Mouse (Mus musculus) cerebellum, postnatal 14 days (tissue): ENCODE measurements at regions not wholly inside any gene's neighbourhood (a gene's known extent, or its start where the extent isn't known, plus 50 kb on each side); places are given as distances from the start of the nearest gene placed in this dataset.

Experiments used
- DNase-seq, 2 experiments: peaks; one replicate each; pipeline ENCODE4 v3.0.0; 2021; ENCODE audit warnings: mixed read lengths in 2 of 2

DNA sequence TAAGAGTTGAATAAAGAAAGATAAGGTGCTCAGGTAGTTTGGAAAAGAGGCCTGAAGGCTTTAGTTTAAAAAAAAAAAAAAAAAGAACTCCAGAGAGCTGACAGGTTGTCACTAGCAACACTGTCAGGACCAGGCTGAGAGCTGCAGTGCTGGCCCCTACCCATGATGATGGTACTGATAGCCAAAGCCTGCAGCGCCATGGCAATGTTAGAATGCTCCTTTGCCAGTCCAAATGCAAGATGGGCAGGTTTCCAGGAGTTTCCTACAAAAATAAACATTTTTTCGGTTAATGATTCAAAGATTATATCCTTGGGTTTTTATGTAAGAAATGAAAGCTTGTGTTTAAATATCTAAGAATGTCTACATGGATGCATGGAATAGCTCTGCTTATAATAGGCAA lies 441.9 kb downstream of the Triml1 start:
- DNase-seq, result peak; percentile 74 to 78

- DNase-seq, result peak; percentile 16 to 17
Observed at GRCm38 (mm10) chr8:42698403-42698802, 442.9 kb downstream of the Triml1 start.
